Mouse (Mus musculus): ENCODE data around the gene Nf1. TPM values are rescaled to one million over a fixed set of nuclear protein-coding genes. Genes with fewer than 3 reads are reported as not detected.

The Nf1 gene
- 3.9 and 4.1 TPM in 2 replicates for polyA plus RNA-seq (2015; fragmentation: Nextera tagmentation; extraction: Ambion mirVana)

GRCm38 (mm10) chr11:79339234-79339807 is at the start of gene Nf1:
Gene Nf1, plus strand, starts transcription at chr11:79339693.

GRCm38 (mm10) chr11:79296856-79297491 is 42.5 kb upstream of the Nf1 start, which contains the start of gene Gm9964:
Gene Gm9964, minus strand, starts transcription at chr11:79296906.

GRCm38 (mm10) chr11:79503845-79504244 is 164.4 kb downstream of the Nf1 start, which contains the start of gene Omg:
Gene Omg, minus strand, starts transcription at chr11:79504084.

DNA sequence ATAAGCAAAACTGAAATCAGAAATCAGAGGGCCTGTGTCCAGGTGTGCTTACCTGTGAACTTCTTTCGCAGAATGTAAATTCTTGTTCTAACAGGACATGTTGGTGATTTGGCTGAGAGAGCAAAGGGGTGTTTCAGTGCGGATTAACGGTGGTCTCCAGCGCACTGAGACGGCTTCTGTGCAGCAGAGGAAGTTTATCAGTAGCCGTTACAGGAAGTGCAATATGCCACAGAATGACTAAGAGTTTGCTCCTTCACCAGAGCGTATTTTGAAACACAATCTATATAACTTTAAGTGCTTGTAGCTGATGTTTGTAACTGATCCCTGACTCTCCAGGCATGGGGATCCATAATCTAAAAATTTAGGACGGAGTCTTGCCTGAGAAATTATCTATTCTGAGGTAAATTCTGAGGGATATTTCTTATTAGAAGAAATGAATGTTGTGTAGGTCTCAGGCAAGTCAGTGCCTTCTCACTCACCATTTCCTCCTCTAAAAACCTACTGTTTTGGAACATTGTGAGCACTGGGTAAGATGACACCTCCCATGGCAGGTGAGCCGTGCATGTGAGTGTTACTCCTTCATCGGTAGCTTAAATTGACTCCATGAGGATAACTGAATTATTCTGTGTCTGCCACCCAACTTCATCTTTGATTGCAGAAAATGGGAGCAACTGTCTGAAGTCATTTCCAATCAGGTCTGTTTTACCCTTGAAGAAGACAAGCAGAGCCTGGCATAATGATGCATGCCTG is 184.2 kb downstream of the Nf1 start, which contains the start of gene Evi2b:
Evi2b (minus strand) TSS at position 203 of the 750 bp plus-strand sequence.

DNA sequence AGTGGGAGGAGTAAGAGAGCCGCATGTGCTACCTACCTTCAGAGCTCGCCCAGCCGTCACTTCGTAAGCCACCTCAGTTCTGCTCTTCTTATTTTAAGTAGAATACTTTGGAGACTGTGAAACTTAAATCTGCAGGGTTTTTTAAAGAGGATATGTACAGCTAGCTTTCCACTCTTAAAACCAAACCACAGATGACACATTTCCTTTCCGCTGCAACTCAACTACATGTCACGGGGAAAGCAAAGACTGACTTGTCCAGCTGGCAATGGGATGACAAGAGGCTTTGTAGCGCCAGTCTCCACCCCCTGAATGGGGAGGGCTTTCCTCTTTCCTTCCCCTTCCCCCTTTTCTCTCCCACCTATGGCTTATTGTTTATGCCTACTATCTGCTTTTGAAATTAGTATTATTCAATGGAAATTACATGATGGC is 190.9 kb downstream of the Nf1 start, which contains the start of the genes Evi2 and Evi2a:
Evi2 (minus strand) TSS at position 257 of the 429 bp plus-strand sequence.
Evi2a (minus strand) TSS at position 277 of the 429 bp plus-strand sequence.

DNA sequence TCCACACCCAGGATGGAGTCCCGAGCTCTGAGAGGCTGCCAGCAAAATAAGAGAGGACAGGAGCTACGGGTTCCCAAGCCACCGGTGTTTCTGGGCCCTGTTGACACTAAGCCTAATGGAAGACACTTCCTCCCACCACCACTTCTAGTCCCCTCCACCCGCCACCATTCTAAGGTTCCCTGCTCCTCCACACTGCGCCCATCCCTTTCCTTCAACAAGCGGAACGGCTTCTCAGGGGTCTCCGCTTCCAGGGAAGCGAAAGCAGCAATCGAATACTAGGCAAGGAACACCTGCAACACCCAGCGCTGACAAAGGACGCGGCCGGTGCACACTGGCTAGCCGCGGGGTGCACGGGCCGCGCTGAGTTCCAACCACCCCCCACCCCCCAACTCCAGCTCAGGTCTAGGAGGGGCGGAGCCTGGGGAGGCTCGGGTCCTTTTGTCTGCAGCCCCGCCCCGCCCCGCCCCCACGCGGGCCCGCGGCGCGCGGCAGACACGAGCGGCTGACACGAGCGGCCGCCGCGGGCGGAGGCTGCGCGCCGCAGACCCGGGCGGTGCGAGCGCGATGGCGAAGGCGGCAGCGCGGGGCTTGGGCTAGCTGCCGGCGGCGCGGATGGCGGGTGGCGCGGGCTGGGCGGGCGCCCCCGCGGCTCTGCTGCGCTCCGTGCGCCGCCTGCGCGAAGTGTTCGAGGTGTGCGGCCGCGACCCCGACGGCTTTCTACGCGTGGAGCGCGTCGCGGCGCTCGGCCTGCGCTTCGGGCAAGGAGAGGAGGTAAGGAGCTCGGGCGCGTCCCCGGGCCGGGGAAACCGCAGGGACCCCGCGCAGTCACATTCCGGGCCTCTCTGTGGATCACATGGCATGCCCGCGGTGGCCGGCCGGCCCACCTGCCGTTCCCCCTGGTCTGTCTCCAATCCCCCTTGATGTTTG is 251.4 kb downstream of the Nf1 start, which contains the start of gene Rab11fip4:
Rab11fip4 (plus strand) TSS at position 549 of the 927 bp plus-strand sequence.

Other genes starting within 250 kb of the Nf1 start
- 1.5 and 1.7 TPM in 2 replicates for gene Ksr1, start 193.3 kb upstream of the Nf1 start, polyA plus RNA-seq (2015; fragmentation: Nextera tagmentation; extraction: Ambion mirVana)
- 118 and 139 TPM in 2 replicates for gene Wsb1, start 85.0 kb upstream of the Nf1 start, polyA plus RNA-seq (2015; fragmentation: Nextera tagmentation; extraction: Ambion mirVana)
- 0.23 TPM in 1 of 2 replicates, not detected in the other for gene Gm9964, start 42.8 kb upstream of the Nf1 start, polyA plus RNA-seq (2015; fragmentation: Nextera tagmentation; extraction: Ambion mirVana)
- 0.08 TPM in 1 of 2 replicates, not detected in the other for gene Omg, start 164.4 kb downstream of the Nf1 start, polyA plus RNA-seq (2015; fragmentation: Nextera tagmentation; extraction: Ambion mirVana)
- 0.98 and 2.6 TPM in 2 replicates for gene Evi2b, start 184.1 kb downstream of the Nf1 start, polyA plus RNA-seq (2015; fragmentation: Nextera tagmentation; extraction: Ambion mirVana)
- gene Evi2, start 190.9 kb downstream of the Nf1 start, polyA plus RNA-seq (2015; fragmentation: Nextera tagmentation; extraction: Ambion mirVana): 0.23 and 0.48 TPM in 2 replicates
- 4.8 and 8.1 TPM in 2 replicates for gene Evi2a, start 190.9 kb downstream of the Nf1 start, polyA plus RNA-seq (2015; fragmentation: Nextera tagmentation; extraction: Ambion mirVana)

Data from urinary bladder, postnatal 0 days (tissue).